Mouse (Mus musculus) cerebellum, postnatal 36 days (tissue): ENCODE results near the gene Tmem156.

ENCODE experiments used
- DNase-seq, 2 experiments: peaks; one replicate each; pipeline ENCODE4 v3.0.0; 2021 to 2022; ENCODE audit warnings: mixed read lengths in 2 of 2

Gene Tmem156

DNA sequence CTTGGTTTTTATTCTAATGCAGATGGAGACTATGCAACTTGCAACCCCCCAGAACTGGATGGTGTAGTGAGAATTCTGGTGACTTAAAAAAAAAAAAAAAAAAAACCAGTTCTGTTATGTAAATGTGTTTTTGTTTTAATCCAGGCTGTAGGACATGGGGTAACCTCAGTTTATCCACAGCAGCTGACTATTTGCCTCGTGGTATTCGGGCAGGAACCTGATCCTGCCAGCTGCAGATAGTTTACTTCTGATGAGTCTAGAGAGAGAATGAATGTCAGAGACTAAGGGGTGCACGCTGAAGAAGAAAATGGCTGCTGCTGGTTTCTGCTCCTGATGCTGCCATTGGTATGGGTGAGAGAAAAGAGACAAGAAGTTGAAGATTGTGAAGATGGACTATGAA is 4.2 kb upstream of the Tmem156 start:
- no peak for DNase-seq

DNA sequence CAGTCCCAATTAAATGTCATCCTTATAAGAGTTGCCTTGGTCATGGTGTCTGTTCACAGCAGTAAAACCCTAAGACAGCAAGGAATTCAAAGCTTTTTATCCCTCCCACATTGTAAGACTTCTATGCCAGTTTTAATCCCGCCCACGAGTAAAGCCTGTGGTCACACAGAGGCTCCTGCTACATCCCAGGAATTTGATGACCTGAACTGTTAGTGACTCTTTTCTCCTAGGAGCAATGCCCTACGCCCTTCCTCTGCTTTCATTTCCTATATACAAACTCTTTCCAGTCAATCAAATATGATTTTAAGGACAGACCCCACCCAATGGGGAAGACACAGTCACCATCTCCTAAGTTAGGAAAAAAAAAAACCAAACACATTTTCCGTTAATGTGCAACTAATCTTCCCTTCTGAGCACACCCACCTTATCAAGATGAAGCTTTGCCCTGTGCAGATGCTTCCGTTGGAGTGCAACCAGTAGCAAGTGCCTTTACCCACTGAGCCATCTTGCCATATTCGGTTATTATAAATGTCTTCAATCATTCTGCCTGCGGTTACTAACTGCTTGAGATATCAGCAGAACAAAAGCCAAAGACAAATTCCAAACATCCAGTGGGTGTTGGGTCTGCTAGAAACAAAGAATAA is 3.1 kb upstream of the Tmem156 start:
- DNase-seq: no peak

DNA sequence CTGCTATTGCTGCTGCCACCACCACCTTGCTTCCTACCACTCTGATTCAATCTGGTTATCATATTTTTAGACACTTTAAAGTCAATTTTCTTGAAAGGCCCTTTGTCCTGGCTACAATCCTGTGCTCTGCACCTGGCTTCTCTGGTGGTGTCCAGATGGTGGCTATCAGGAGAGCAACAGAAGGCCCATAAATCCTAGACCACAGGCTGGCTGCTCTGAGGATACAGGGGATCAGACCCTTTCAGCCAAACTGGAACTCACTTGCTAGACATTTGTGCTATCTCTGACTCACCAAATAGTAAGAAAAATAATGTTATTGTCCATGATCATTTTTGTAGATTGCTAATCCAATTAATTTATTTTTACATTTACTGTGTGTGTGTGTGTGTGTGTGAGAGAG is 1.8 kb upstream of the Tmem156 start:
- peak; percentile 76 to 77 for DNase-seq

DNA sequence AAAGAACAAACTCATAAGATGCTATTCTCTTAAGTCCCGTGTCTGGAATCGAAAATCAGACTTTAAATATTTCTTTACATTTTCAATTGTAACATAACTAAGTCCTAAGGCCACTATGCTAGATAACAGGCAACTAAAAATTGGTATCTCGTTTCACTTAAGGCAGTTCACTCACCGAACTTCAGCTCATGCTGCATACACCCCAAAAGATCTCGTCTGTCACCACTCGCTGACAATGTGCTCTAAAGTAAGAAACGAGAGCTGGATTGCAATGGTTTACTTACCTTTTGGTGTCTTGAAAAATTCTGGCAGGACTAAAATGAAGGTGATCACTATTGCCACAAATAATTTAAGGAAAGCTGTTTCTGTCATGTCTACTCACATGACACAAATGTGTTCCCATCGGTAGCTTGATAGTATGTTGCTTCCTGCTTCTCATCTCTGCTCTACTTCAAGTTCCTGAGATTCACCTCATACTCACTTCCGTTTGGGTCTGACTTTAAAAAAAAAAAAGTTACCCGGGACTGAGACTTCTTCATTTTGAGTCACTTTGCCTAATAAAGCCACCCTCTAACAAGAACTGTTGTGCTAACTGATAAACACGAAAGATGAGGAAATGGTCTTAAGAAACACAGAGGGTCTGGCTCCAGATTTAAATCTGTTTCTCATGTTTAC is 611 bp downstream of the Tmem156 start:
- DNase-seq: no peak

DNA sequence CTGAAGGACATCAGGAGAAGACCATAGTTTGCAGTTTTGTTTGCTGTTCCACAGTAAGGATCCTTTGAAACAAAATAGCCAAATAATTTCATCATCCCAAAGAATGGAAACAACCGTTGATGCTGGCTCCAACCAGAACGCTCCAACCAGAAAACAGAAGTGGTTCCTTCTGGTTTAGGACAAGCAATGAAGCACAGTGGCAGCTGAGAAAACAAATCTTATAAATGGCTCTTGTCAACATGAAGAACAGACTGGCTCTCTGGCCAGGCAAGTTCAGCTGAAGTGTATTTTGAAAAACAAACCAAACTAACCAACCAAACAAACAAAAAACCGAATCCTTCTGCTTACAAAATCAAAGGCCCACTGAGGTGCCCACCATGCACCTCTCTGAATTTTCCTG is 2.2 kb downstream of the Tmem156 start:
- no peak for DNase-seq

DNA sequence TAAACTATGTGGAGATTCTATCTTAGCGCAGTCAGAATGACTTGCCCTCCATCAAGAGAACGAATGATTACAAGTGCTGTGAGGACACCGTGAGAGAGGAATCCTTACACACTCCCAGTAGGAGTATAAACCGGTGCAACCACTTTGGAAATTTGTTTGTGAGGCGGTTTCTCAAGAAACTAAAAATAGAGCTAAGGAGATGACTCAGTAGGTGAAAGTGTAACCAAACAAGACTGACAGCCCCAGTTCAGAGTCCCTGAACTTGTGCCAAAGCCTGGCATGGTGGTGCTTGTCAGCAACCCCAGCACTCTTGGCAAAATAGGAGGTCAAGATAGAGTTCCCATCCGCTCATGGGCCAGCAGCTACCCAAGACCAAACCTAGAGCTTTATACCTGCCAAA is 5.4 kb downstream of the Tmem156 start:
- DNase-seq: no peak

DNA sequence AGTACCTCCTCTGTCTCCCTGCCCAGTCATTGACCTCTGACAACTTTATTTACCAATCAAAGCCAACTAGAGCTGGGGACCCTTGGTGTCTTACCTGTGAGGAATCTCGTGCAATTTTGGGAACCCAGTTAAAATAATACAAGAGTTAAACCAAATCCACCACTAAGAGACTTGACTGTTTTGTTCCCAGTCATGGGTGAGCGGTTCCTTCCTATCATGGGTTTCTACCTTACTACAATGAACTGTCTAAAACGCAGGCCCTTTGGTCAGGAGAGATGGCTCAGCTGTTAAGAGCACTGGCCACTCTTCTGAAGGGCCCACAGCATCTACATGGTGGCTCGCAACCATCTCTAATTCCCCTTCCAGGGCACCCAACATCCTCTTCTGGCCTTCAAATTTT is 10.1 kb downstream of the Tmem156 start:
- DNase-seq: no peak

DNA sequence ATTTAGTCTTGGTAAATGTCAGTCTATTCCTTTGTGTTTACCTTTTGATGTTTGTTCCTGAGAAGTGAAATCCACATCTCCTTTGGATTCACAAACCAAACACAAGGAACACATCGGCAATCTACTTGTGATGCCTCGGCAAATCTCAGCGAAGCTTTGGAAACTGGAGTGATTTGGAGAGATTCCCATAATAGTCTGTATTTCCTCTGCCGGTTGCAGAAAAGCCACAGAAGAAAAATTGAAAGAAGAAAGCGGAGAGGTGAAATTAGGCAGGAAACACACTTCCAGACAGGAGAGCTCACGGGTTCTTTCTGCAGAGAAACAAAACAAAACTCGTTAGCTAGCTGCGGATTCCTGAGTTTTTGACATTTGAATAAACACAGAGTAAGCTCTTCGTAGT is 12.1 kb downstream of the Tmem156 start:
- no peak for DNase-seq

DNA sequence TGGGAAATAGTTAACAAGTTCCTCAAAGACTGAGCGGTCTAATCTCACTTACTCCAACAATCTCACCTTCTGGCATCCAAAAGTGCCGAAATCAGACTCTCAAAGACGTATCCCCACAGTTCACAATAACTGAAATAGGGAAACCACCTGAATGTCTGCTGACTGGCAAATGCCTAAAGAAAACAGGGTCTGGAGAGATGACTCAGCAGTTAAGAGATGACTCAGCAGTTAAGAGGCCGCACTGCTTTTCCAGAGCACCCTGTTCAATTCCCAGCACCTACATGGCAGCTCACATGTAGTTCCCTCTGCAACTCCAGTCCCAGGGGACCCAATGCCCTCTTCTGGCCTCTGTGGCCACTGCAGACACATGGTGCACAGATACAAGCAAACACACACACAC is 13.9 kb downstream of the Tmem156 start:
- DNase-seq: no peak

DNA sequence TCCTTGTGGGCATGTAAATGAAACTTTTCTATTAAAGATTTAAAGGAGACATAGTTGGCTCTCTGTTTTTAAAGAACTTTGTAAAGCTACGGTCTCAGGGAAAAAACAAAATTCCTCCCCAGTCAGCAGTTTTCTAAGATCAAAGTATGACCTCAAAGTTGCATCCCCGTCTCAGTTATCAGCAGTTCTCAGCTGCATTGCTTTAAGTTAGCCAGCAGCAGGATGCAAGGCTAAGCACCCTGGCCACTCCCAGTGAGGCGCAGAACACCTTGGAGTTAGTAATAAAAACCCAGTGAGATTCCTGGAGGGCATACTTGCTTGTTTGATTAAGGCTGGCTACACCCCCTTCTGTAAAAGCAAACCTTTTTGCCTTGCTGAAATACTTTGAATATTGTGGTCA is 15.2 kb downstream of the Tmem156 start:
- no peak for DNase-seq

DNA sequence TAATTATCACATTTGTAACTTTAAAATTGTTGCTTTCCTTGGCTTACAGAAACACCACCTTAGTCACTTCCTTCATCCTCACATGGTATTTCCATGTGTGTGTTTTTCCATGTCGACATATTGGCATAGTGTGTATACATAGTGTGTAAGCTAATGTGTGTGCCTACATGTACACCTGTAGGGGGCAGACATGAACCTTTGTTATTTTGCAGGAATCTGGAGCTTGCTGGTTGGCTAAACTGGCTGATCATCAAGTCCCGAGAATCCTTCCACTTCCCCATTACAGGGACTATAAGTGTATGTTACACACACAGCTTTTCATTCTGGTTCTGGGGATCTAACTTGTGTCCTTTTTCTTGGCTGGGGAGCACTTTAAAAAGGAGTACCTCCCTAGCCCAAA is 15.8 kb downstream of the Tmem156 start:
- DNase-seq: no peak

DNA sequence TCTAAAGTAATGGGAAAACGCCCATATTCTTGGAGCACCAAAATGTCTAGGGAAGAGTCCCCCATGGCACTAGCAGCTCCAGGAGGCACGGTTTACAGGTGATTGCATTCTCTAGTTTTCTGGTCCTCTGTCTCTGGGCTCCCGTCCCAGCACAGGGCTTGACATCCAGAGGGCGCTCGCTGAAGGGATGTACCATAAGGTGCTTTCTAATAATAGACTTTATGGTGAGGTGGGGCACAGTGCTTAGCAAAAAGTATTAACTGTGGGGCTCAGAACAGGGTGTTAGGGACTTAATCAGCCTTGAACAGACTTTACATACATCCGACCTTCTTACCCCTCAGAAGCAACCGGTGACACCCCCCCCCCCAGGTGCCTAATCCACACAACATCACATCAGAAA is 17.2 kb downstream of the Tmem156 start:
- DNase-seq: peak; percentile 66 to 68

DNA sequence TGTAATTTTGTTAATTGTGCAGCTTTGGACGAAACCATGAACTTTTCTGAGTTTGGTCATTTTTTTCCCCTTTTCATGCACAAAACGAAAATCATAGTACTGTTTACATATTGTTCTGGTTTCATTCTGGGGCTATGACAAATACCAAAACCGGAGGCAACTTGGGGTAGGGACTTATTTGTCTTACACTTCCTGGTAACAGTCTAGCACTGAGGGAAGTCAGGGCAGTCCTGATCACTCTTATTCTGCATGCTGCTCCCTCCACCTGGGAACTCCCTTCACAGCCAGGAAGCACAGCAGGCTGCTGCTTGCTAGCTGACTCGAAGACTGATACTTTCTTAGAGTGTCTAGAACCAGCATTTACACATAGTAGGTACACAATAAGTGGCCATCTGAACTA is 18.7 kb downstream of the Tmem156 start:
- no peak for DNase-seq

DNA sequence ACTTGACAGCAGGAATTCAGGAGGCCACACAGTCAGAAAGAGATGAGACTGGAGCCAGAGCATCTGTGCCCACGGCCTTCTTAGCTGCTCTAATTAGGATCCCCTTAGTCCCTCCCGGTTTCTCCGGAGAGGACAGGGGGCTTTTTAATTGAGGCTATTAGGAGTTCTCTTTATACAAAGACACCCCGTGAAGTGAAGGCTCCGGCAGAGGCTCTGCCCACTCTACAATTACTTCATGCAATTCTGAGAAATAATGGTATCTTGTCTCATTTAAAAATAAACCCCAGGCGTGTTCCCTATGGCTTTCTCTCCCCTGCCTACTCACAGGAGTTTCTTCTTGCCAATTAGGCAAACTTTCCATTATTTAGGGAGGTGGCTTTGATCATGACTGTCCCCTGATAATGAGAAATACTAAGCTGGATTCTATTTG is 20.2 kb downstream of the Tmem156 start:
- no peak for DNase-seq

DNA sequence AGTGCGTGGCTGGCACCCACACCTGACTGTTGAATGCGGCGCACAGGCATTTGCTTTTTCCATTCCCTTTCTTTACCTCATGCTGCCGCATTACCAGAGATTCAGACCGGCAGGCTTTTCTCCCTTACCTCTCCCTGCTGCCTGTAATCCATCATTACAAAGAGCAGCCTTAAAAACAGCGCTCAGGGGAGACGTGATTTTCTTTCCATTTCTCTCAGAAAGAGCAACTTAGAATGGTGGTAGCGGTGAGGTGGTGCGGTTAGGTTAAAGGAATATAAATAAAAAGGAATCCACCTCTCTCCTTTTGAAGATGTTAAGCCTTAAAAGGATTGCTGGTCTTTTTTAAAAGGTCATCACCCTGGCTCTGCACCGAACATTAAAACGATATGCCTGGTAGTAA is 22.1 kb downstream of the Tmem156 start:
- DNase-seq: no peak

DNA sequence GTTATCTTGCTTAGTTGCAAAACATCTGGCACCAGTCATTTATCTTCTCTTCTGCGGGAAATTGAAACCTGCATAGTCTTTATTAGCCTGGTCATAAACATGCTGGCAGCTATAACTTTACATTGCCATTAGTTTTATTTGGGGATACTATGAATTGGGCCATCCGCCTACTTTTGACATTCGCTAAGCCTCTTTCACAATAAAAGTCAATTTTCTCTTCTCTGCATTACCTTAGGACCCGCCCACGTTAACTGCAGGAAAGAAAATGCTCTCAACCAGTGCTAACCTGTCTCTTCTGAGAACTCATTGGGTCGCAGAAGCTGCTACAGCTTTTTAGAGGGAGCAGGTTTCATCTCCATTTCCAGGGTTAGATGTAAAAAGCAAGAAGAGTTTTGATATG is 23.8 kb downstream of the Tmem156 start:
- no peak for DNase-seq

DNA sequence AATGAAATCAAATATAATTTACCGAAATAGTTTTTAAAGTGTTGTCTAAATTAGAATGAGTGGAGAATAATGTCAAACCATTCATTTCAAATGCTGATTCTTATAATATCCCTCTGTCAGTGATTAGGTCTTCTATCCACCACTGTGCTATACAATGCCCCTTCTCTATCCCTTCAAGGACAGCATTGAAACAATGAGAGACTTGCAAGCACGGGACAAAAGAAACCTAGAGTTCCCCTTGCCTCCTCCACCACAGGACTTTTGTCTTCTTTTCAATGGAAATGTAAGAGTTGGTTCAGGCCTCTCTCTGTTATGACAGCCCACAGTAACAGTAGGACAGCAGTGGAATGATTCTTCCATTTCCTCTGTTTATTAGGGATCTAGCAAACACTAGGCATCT is 28.7 kb downstream of the Tmem156 start:
- no peak for DNase-seq

DNA sequence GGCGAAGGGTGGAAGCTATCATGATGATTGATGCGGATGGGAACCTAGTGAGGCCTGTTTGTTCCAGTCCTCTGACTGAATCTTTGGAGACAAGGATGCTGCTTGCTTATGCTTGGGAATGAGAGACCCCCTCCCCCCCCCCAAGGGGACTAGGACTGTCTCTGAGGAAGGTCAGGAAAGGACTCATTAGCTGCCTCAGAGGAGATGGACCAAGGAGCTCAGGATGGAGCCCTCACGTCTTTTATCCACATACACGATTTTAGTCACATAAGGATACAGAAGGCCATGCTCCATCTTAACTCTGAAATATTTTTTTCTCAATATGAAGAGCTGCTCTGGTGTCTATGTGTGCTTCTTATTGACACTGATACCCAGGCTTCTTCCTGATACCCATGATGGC is 29.7 kb downstream of the Tmem156 start:
- DNase-seq: no peak

DNA sequence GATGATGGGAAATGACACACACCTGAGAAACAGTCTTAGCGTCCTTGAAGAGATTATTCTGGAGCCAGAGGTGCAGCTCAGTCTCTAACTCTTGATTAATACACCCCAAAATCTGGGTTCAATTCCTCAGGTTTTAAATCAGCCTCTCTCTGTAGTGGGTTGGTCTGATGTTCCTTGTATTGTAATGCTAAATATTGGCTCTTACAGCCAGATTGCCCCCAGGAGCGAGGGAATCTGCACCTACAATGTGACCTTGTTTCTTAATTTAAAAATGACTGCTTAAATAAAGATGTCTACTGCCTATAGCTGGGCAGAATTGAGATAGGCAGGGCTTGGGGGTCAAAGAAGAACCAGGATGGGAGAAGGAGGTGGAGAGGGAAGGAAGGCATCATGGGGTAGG is 32.1 kb downstream of the Tmem156 start:
- no peak for DNase-seq

DNA sequence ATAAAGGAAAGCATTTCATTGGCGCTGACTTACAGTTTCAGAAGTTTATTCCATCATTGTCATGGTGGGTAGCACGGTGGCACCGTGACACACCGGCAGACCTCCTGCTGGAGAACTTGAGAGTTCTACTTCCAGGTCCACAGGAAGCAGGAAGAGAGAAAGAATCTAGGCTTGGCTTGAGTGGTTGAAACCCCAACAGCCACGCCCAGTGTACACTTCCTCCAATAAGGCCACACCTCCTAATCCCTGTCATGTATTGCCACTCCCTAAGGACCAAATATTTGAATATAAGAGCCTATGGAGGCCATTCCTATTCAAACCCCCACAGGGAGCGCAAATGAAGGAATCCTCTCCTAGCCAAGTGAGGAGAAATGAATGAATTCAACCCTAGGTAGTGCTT is 34.3 kb downstream of the Tmem156 start:
- DNase-seq: no peak

DNA sequence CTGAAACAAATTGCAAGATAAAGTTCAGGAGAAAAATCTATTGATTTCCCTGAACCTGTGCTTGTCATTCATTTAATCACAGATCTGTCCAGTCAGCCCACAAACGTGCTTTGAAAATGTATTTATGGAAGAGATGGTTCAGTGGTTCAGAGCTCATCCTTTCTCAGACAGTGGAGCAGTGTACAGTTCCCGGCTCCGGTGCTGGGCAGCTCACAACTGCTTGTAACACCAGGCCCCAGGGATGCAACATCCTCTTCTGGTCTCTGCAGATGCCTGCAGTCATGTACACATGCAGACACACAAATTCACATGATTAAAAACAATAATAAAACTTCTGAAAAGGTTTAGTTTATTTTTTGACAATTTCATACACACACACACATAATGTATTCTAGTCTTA is 40.4 kb downstream of the Tmem156 start:
- DNase-seq: no peak

DNA sequence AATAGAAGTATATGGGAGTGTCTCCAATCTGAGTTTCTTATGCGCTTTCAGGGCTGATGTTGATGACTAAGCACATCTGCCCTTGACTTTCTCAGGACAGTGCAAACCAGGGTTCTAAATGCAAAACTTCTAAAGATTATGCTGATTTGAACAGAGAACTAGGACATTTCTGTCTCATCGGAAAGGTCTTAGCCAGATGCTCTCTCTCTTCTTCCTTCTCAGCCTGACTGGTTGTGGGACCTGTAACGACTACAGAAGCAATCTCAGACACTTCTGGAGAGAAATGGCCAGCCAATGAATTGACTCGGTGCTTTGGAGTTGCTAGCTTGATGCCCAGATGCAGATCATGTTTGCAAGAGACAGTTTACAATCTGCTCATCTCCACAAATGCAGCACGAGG is 42.1 kb downstream of the Tmem156 start:
- no peak for DNase-seq

DNA sequence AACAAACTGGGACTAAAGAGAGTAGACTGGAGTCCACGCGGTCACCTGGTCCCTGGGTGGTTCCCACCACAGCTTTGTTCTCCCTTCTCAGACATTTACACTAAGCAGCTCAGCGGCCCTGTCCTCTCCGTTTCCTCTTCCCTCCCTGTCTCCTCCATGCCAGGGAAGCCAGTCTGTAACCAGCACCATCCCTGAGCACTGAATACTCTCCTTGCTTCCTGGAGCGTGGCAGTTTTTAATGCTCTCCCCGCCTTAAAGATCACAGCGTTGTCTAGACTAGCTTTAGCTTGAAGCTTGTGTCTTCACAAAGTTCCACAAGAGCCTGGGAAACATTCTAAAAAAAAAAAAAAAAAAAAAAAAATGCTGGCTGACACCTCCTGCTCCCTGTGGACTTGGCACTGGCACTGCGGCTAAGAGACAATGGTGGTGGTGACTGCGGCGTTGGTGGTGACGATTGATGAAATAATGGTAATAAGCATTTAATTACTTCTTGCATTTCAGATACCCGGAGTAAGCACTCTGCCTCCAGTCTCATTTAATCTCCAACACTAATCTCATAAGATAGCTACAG is 44.6 kb downstream of the Tmem156 start:
- DNase-seq: peak in 1 of 2 experiments; percentile 12

DNA sequence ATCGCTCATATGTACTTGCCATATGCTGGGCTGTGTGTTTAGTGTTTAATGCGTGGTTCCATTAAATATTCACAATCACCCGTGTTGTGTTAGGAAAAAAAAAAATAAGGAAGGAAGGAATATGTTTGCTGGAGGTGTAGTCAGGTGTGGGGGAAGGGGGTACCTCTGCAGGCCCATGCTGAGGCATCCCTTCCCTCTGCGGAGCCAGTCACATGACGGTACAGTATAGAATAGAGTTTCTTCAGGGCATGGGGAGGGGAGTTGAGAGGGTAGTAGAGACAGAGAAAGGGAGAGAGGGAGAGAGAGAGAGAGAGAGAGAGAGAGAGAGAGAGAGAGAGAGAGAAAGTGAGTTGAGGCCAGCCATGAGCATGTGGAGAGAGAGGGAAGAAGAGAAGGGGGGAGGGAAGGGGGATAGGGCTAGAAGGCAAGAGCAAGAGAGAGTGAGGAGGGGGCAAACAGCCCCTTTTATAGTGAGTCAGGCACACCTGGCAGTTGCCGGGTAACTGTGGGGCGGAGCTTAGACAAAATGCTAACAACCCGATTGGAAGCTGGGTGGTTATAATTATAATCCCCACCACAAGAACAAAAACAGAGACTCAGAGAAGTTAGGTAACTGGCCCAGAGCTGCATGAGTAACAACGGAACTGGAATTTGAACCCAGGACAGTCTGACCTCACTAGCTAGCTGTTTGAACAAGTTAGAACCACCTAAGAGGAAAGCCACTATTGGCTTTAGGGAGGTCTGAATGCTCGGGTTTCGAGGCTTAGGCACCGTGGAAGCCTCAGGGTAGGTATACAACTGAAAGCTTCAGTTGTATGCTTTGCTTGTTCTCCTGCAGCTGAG is 45.3 kb downstream of the Tmem156 start:
- peak in 1 of 2 experiments; percentile 10 for DNase-seq
